Mouse (Mus musculus) heart, adult 18-20 months (tissue): ENCODE results near the gene Nr1h3. TPM values are rescaled to one million over a fixed set of nuclear protein-coding genes. Genes with fewer than 3 reads are reported as not detected.

ENCODE experiments used
- DNase-seq, 2 experiments: peaks; one replicate each; pipeline ENCODE4 v3.0.0; 2021 to 2022; ENCODE audit warnings: mixed read lengths in 1 of 2
- total RNA-seq, 2 experiments: library from RNA; stranded (reverse); gene quantifications; 2 replicates each; pipeline ENCODE4 v1.2.3; 2021

Gene Nr1h3
- total RNA-seq, 2 experiments from 2014 or later, result 18.1 to 26.5 TPM

DNA sequence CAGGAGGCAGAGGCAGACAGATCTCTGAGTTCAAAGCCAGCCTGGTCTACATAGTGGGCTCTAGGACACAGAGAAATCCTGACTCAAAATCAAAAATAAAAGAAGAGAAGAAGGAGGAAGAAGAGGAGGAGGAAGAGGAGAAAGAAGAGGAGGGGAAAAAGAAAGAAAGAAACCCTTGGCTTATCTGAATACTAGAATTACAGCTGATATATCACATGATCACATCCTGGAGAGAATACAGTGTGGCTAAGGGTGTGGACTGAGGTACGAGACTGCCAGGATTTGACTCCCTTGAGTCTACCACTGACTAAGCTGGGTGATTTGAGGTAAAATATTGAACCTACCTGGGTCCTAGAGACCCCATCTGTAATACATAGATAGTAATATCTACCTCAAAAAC lies 16.4 kb downstream of the Nr1h3 start:
- DNase-seq, result no peak

DNA sequence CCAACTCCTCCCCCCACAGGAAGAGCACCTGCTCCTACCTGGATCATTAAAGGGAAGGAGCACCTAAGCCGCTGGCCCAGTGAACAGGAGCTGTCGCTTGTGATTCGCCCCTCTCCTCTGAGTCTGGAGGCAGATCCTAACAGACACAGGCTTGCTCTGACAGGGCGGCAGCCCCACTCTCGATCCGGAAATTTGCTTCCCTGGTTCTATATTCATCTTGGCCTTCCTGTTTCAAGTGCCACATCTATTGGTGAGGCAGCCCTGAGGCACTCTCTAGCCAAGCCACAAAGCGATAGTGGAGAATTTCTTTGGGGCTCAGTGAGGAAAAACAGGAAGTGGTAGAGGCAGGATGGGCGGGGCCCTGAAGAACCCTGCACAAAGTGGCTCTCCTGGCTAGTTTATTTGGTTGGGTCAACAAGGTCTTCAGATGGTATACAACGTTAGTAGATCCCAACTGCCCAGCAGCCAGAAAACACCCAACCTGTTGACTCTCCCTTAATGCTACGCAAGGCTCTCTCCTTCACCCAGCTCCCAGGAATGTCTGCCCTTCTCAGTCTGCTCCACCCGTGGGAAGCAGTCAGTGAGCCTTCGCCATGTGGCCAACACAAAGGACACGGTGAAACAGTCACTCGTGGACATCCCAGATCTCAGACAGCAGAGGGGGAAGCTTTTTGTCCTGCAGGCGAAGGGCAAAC lies 18.8 kb downstream of the Nr1h3 start, which contains the start of gene Madd:
Gene Madd, minus strand, starts transcription at position 127 of the 695 bp plus-strand sequence.
- peak; percentile 59 to 81 for DNase-seq

DNA sequence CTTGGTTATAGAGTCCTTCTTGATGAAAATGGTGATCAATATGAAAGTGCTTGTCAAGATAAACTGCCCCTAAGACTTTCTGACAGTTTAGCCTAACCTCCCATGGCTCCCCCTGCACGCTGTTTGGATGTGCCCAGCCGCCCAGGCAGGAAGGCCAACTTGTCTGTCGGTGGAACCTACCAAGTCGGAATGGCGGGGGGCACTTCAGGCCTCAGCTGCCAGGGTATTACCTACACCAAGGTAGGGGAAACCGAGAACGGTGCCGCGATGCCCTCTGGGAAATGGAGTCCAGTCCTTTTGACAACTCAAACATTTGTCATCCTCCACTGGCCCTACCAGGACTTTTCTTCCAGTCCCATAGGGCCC lies 19.5 kb downstream of the Nr1h3 start:
- DNase-seq, result peak; percentile 93 to 94

DNA sequence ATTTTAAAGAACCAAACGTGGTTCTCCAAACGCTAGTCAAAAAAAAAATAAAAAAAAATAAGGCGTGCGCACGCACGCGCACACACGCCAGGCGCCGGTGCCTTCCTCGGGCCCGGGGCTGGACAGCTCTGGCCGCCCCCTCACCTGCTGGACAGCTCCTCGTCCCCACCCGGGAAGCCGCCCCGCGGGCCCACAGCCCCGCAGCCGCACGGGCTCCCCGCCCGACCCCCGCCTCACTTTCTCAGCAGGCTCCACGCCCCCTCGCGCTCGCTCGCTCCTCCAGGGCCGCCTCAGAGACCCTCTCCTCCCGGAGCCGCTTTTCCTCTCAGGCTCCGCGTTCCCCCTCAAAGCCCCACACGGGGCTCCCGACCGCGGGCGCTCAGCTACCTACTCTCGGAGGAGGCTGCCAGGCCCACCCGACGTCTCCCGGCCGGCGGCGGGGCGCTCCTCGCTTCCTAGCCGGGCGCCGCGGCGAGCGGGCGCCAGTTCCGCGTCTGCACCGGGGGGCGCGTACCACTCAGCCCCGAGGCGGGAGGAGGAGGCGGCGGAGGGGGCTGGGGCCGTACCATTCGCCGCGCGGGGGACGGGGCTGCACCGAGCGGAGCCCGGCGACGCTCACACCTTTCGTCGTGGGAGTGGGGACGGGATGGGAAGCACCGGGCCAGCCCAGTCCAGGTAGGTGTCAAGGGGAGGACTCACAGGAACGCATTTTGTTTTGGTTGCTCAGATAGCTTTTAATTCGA lies 20.1 kb downstream of the Nr1h3 start:
- DNase-seq, result peak in 1 of 2 experiments; percentile 74

DNA sequence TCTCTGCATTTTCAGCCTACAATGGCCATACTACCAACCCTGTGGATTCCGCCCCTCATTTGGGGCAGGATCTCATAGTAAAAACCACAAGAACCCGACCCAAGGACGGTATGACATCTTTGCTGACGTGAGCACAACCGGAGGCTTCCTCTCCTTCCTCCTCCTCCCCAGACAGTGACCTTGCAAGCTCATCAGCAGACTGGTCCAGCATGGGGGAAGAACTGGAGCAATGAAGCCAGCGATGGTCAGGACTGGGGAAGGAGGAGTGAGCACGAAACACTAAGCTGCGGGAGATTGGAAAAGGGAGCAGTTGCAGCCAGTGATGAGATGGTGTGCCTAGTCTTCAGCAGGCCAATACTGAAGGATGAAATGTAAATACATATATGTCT lies 20.6 kb downstream of the Nr1h3 start:
- peak in 1 of 2 experiments; percentile 36 for DNase-seq

DNA sequence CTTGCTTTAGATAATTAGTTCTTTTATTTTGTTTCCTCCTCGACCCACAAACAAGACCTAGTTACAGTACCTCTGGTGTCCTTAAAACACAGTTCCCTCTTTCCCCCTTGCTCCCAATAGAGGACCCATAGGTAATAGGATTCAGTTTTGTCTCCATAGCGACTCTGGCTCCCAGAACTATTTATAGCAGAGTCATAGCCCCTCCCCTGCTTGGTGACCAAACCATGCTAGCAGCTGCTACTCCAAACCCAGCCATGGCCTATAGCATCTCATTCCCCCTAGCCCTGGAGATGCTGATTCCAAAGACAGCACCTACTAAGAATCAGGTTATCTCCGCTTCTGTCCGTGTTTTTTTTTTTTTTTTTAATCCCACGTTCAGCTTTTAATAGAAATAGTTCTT lies 21.9 kb downstream of the Nr1h3 start:
- no peak for DNase-seq

DNA sequence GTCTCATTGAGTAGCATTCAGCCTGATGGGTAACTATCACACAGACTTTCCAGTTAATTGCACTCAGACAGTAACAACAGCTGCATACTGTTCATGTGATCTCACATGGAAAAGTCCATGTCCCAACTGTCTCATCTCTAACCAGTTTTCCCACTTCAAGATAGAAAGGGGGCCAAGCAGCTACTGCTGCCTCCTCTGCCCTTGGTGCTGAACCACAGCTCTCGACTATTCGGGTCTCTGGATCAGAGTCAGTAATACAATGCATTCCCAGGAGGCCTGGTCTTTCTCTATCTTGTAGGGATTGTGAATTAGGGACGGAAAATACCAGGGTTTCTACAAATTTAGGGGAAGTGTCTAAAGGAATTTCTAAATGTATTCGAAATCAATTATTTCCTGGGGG lies 22.8 kb downstream of the Nr1h3 start:
- DNase-seq, result no peak

DNA sequence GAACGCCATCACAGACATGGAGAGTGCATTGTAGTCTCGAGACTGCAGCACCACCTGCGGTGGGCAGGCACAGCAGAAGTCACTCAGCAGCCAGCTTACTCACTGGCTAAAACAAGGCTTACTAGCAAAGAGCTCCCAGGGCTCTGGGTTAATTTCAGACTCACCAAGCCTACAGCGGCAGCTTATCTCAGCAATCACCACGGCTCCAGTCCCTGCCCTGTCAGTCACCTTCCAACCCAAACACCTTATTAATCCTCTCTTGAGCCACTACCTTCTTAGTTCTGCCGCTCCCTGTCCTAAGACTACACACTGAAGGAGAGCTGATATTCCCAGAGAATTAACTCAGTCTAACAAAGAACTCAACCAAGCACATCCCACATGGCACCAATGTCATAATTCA lies 26.4 kb downstream of the Nr1h3 start:
- DNase-seq, result no peak

DNA sequence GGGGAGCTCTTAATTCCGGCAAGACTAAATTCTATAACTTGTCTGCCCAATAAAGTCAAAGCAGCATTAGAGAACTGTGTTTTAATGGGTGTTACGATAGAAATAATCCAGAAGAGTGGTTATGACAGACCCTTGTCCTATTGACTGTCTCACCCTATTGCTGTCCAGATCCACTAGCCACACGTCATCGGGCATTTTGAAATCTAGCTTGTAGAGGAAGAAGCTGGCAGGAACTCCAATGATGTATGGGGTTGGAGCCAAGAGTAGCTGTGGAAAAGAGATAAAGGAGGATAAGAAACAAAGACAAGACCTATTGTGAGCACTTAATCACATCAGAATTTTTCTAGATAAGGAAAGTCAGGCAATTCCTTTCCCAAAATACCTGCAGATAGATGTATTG lies 27.1 kb downstream of the Nr1h3 start:
- no peak for DNase-seq

DNA sequence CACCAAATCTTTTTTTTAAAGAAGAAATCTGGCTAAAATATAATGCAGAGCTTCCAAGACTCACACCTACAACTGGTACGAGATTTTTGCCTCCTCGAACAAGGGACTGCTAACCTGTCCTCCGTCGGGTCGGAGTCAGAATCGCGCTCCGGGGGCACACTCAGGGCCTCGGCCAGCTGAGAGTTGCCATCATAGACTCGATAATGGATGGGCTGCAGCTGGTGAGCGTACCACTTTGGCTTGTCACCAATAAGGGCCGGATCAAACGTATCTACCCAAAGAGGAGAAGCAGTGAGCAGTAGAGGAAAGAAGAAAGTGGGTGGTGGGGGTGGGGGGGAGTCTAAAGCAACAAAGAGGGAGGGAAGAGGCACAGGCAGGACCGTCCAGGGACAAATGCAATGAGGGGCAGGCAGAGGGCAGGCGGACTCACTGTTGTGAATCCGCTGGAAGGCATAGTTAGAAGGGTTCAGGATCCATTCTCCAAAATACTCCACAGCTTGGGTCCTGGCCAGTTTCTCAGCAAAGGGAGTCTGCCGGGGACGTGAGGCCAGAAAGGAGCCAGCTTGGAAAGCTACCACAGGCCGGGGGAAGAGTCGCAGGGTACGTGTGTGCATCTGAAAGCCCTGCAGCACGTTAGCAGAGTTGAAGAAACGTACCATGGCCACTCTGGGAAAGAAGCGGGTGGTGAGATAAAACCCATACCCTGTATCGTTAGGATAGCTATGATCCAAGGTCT lies 32.9 kb downstream of the Nr1h3 start:
- no peak for DNase-seq

DNA sequence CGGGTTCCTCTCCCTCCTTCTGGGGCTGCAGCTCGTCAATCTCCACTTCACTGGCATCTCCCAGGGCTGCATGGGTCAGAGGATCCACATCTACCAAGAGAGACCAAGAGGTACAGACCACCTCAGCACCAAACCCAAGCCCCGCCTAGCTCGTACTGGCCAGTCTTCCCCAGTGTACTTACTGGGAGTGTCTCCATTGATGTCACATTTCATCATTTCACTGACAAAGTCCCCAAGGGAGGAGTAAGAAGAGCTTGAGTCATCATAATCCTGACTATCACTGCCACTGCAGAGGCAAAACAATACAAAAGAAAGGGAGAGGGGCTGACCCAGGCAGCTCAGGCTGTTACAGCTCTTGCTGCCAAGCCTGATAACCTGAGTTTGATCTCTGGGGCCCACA lies 35.0 kb downstream of the Nr1h3 start:
- DNase-seq, result no peak

DNA sequence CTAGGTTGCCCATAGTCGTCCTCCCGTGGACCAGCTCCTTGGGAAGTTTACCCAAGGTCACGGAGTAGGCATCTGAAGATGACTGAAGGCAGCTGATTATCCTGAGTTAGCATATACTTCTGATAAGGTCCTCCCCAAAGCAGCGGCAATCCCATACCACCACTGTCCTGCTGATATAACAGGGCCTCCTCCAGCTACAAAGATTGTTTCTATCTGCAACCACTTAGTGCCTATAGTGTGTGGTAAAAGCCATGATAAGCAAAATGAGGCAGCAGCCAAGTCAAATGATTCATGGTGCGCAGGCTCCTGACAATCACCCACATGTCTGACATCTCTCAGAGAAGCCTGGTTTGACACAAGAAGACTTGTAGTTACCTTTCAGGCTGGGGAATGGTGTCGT lies 37.6 kb downstream of the Nr1h3 start:
- DNase-seq, result no peak

DNA sequence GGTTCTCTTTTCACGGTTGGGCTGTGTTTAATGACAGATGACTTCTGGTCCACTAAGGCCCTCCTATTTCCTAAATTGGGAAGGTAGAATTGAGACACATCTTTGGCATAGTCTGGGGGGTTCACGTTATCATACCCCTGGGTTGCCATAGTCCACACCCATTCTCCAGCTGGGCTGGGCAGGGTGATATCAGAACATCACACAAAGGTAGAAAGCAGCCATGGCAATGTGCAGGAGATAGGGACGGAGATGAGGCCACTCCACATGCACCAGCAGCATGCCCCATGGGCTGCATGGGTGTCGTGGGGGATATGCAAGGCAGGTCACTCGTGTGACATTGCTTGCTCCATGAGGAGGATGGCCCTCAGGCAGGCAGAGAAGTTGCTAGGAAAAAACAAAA lies 39.1 kb downstream of the Nr1h3 start:
- no peak for DNase-seq

DNA sequence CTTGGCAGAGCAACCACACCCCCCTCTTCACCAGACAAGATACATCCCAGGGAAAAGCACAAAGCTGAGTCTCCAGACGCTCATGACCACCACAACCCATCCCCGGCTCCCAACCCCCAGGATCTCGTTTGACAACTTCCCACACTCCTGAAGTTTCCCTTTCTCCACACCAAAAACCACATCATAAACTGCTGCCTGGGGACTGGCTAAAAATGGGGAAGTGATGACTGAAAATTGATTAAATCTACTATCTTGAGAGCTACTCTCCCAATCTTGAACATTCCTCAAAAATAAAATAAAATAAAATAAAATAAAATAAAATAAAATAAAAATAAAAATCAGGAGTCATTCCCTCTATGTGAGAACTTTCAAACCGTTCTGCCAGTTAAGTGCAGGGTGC lies 39.7 kb downstream of the Nr1h3 start:
- DNase-seq, result no peak

DNA sequence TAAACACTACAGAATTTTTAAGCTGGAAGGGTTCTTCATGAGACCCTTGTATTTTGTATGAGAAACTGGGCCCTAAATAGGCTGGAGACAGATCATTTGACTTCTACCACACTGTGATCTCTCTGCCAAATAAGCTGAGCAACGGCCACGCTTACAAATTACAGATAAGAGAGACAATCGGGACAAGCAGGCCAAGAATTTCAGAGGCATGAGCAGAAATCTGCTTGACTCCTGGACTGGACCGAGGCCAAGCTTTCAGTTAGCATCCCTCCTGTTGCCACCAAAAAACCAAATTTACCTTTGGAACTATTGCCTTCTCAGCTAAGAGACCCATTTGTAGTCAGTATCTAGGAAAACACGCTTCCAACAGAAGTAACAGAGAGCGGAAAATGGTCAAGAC lies 42.0 kb downstream of the Nr1h3 start:
- peak; percentile 18 to 33 for DNase-seq

DNA sequence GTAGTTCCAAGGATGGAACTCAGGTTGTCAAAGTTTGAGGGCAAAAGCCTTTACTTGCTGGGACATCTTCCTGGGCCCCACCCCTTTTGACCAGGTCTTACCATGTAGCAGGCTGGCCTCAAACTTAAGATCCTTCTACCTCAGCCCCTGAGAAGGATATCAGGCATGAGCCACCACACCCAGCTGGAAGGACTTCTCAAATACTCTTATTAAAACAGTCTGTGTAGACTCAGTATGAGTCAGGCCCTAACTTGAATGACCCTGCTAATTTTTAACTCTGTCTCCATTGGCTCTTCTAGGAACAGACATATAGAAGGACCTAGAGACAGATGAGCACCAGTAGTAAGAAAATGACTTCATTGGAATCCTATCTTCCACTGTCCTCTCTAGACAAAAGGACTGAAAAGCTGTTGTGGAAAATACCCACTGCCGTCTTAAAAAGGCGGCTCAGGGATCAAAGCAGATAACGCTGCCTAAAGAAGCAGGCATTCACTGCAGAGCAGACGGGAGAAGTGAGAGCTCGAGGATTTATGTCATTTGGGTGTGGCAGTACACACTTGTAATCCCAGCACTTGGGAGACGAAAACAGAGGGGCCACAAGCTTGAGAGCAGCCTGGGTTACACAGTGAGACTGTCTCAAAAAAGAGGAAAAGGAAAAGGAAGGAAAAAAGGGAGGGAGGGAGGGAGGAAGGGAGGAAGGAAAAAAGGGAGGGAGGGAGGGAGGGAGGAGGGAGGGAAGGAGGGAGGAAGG lies 45.5 kb downstream of the Nr1h3 start:
- DNase-seq, result no peak

DNA sequence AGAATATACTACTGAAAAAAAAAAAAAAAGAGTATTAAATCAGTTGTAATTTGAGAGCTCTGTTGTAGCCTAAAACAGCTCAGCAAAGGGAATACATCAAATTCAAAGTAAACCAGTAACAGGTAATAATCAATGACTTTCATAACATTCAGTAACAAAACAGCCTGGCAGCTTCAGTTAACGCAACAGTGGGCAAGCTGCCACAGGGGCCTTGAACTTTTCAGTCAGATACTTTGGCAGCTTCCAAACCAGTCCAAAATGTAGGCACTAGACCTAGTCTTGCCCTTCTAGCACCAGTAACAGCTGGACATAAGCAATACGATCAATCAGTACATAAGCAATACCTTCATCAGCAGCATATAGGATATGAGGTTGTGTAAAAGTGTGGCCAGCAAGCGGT lies 48.5 kb downstream of the Nr1h3 start:
- no peak for DNase-seq

DNA sequence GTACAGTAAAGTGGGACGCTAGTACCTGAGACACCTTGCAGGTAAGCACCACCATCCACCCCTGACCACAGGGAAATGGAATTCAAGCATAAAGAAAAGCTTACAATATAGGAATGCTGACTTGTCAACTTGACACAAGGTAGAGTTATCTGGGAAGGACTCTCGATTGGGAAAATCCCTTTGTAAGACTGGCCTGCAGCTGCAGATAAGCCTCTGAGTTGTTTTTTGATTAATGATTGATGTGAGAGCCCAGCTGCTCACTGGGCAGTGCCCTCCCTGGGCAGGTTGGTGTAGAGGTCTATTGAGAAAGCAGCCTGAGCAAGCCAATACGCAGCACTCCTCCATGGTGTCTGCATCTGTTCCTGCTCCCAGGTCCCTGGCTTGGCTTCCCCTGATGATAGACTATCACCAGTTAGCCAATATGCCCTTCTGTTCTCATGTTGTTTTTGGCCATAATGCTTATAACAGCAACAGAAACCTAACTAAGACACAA lies 49.7 kb downstream of the Nr1h3 start:
- DNase-seq, result no peak

DNA sequence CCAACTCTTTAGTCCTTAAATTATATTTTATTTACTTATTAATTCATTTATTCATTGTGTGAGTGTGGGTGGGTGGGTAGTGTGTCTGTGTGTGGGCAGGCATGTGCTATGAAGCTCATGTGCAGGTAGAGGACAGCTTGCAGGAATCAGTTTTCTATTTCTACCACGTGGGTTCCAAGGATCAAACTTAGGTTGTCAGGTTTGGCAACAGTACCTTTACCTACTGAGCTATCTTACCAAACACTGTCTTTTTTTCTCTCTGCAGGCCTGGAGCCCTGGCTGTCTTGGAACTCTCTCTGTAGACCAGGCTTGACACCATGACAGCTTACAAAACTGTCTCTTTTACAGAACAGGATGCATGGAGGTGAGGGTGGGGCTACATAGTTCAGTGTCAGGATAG lies 51.3 kb downstream of the Nr1h3 start:
- no peak for DNase-seq

DNA sequence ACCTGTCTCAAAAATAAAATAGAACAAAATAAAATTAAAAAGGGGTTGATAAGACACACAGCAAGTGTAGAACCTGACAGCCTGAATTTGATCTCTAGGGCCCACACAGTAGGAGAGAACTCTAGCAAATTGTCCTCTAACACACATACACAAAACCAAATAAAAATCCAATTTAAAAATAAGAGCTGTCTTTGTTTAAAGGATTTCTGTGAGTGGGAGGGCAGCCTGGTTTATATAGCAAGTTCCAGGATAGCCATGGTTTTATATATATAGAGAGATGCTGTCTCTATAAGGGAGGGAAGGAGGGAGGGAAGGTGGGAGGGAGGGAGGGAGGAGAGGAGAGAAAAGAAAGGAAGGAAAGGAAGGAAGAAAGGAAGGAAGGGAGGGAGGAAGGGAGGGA lies 54.5 kb downstream of the Nr1h3 start:
- DNase-seq, result no peak

DNA sequence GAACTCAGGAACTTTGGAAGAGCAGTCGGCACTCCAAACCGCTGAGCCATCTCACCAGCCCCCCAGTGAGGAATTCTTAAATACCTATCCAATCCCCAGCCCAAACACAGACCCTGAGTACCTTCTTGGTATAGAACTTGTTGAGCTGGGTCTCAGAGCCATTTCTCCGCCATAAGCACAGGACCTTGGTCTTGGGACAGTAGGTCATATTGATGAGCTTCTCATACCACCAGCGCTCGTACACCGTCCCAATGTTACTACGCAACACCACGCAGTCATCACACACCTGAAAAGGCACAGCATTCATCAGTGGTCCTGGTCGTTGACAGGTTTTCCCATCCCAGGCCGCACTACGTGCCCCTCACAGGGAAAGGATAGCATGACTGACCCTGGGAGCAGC lies 59.2 kb downstream of the Nr1h3 start:
- DNase-seq, result no peak

DNA sequence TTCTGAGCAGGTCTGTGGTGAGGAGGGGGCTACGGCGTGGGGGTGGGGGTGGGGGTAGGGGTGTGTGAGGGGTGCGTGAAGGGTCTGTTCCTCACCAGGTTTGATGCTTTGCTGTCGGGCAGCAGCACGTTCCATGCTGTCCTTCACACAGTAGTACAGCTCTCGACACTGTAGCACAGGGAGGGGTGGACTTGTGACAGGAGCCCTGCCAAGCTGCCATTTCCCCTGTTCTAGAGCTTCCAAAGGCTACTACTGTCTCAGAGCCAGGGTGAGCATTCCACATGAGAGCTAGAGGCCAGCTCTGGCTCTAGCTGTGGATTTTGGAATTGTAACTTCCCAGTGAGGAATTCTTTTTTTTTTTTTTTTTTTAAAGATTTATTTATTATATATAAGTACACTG lies 59.7 kb downstream of the Nr1h3 start:
- no peak for DNase-seq
